In the genomic region with DNA sequence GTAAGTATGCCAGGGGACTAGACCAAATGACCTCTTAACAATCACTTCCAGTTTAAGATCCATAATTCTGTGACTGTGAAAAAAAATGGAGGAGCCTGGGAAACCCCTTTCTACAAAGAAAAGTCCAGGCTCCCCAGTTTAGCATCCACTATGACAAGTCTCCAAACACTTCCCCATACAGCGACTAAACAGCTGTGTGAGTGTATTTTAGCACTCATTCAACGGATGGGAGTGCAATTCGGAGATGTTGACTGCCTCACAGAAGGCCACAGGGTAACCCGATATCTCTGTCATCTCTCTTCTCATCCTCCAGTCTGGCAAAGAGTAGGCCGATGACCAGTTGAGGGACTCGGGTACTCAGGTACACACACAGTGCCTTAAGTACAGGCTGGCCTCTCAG, we compare ENCODE assay signal across 12 mouse cellular contexts. TPM values are rescaled to one million over a fixed set of nuclear protein-coding genes. Genes with fewer than 3 reads are reported as not detected.
DNase-seq lines count a peak whose midpoint lies in the region; ATAC-seq and TF ChIP-seq lines count a peak whose summit lies in the region.
"Had no signal": no experiment of that assay in that cellular context is flagged by ENCODE, and none has a peak within 500 bp of the region (broad histone marks: within the 10 kb centered on the region; RNA-seq: fewer than 3 reads in every experiment).

No protein-coding gene starts in this region.

- dilution Hi-C loops in CH12.LX (cut with MboI; ENCODE audit: extremely low pct_ligation_motif_present, extremely low pct_unique_long_range_greater_than_20kb, low sequenced_read_pairs), result no loop called here

- H3K27me3 ChIP-seq in forebrain, postnatal 0 days (ENCODE audit: insufficient read depth, low read length), result no peaks in the 10 kb centered on the region
- no peaks in the 10 kb centered on the region for H3K27me3 ChIP-seq in forebrain, embryonic 15.5 days
- no peaks in the 10 kb centered on the region for H3K27me3 ChIP-seq in megakaryocyte, embryonic 14.5 days (replicated peaks)
- no peaks in the 10 kb centered on the region for H3K27me3 ChIP-seq in CH12.LX (replicated peaks)
- no peaks in the 10 kb centered on the region for H3K27me3 ChIP-seq in liver, embryonic 15.5 days

- H3K4me1 ChIP-seq in forebrain, postnatal 0 days (ENCODE audit: insufficient read depth), result peaks cover 19% of the 10 kb centered on the region
- H3K4me1 ChIP-seq in forebrain, embryonic 15.5 days, result peaks cover 34% of the 10 kb centered on the region
- peaks cover 72% of the 10 kb centered on the region for H3K4me1 ChIP-seq in megakaryocyte, embryonic 14.5 days
- peaks cover 16 to 50% of the 10 kb centered on the region in 2 experiments for H3K4me1 ChIP-seq in CH12.LX (ENCODE audit: control insufficient read depth in 1 of 2, insufficient read depth in 2 of 2)
- H3K4me1 ChIP-seq in liver, embryonic 15.5 days (replicated peaks), result peaks cover 81% of the 10 kb centered on the region

- TF ChIP-seq RAD21 in CH12.LX (IDR thresholded peaks at IDR 0.05; ENCODE audit: low read depth, low read length), result no peak

- no peak for TF ChIP-seq CTCF in forebrain, postnatal 0 days (IDR thresholded peaks at IDR 0.05; ENCODE audit: low read depth)
- TF ChIP-seq CTCF in CH12.LX (conservative IDR thresholded peaks at IDR 0.05 in 1 of 2, IDR thresholded peaks at IDR 0.05 in 1 of 2; ENCODE audit: low read depth in 2 of 2, low read length in 2 of 2), result no peak

- H3K27ac ChIP-seq in forebrain, postnatal 0 days (ENCODE audit: low read depth, low read length), result no peak overlapping the region
- no peak overlapping the region for H3K27ac ChIP-seq in forebrain, embryonic 15.5 days (replicated peaks)
- peak overlapping the region; percentile 80 for H3K27ac ChIP-seq in CH12.LX (ENCODE audit: insufficient read depth, low read depth)
- peak overlapping the region; percentile 97; the same call in 1 of the 2 replicates for H3K27ac ChIP-seq in liver, embryonic 15.5 days (replicated peaks)

- no peak overlapping the region for H3K9ac ChIP-seq in forebrain, postnatal 0 days
- no peak overlapping the region for H3K9ac ChIP-seq in forebrain, embryonic 15.5 days (replicated peaks)
- H3K9ac ChIP-seq in CH12.LX (ENCODE audit: insufficient read depth, low read depth), result 0 out of 2 replicates have a peak overlapping the region, but pooled peaks have one; percentile 66
- H3K9ac ChIP-seq in liver, embryonic 15.5 days, result peak overlapping the region; percentile 99

- peak overlapping the region; percentile 97; the same call in 1 of the 2 replicates for H3K4me2 ChIP-seq in forebrain, postnatal 0 days (ENCODE audit: low read depth)
- no peak overlapping the region for H3K4me2 ChIP-seq in forebrain, embryonic 15.5 days (replicated peaks)
- H3K4me2 ChIP-seq in CH12.LX (ENCODE audit: insufficient read depth, low read depth, poor library complexity, severe bottlenecking), result peak overlapping the region; percentile 89
- H3K4me2 ChIP-seq in liver, embryonic 15.5 days, result peak overlapping the region; percentile 84; the same call in 1 of the 2 replicates

- no peak overlapping the region for H3K4me3 ChIP-seq in forebrain, postnatal 0 days (ENCODE audit: low read depth, low read length)
- H3K4me3 ChIP-seq in forebrain, embryonic 15.5 days, result no peak overlapping the region
- H3K4me3 ChIP-seq in megakaryocyte, embryonic 14.5 days (replicated peaks), result peak overlapping the region; percentile 96
- H3K4me3 ChIP-seq in CH12.LX (replicated peaks in 1 of 3; ENCODE audit: low read depth in 2 of 3, low read length in 2 of 3, poor library complexity in 1 of 3), result no peak overlapping the region
- H3K4me3 ChIP-seq in liver, embryonic 15.5 days (replicated peaks), result no peak overlapping the region

- no peak for TF ChIP-seq POLR2A in CH12.LX (IDR thresholded peaks at IDR 0.05; ENCODE audit: low read depth, low read length)

- 65% methylated on average over 6 of the region's 6 CpGs for WGBS in forebrain, postnatal 0 days
- WGBS in forebrain, embryonic 15.5 days, result 60% methylated on average over 6 of the region's 6 CpGs
- 33% methylated on average over 6 of the region's 6 CpGs for WGBS in liver, embryonic 15.5 days (ENCODE audit: insufficient replicate concordance)

- H3K36me3 ChIP-seq in forebrain, postnatal 0 days (ENCODE audit: insufficient read depth), result no peaks in the 10 kb centered on the region
- no peaks in the 10 kb centered on the region for H3K36me3 ChIP-seq in forebrain, embryonic 15.5 days
- peaks cover 43% of the 10 kb centered on the region for H3K36me3 ChIP-seq in megakaryocyte, embryonic 14.5 days (replicated peaks; ENCODE audit: low read length)
- peaks cover 0 to 19% of the 10 kb centered on the region in 2 experiments for H3K36me3 ChIP-seq in CH12.LX (replicated peaks in 1 of 2; ENCODE audit: control insufficient read depth in 1 of 2, insufficient read depth in 1 of 2, low read length in 1 of 2)
- H3K36me3 ChIP-seq in liver, embryonic 15.5 days (replicated peaks), result peaks cover 6% of the 10 kb centered on the region; the same call in 1 of the 2 replicates

- no peak for DNase-seq in forebrain, postnatal 0 days
- peak; percentile 69 for DNase-seq in CH12.LX (ENCODE audit: extremely low read depth)
- no peak for DNase-seq in thymus, postnatal 0 days (ENCODE audit: low spot score)
- no peak for DNase-seq in gastrocnemius, postnatal 25 days
- DNase-seq: adrenal gland, postnatal 10 days; kidney, adult 8-10 months; thymus, postnatal 4 days had no signal

- TF ChIP-seq EP300 in CH12.LX (IDR thresholded peaks at IDR 0.05; ENCODE audit: low read length), result no peak; the same call in 1 of the 2 replicates

- no peak for ATAC-seq in forebrain, postnatal 0 days
- no peak for ATAC-seq in forebrain, embryonic 15.5 days (replicated peaks)
- ATAC-seq in megakaryocyte, adult 5-6 weeks (ENCODE audit: poor library complexity, severe bottlenecking), result no peak
- no peak for ATAC-seq in liver, embryonic 15.5 days (ENCODE audit: insufficient read depth)

- peaks cover 27% of the 10 kb centered on the region for H3K79me2 ChIP-seq in CH12.LX (replicated peaks; ENCODE audit: control insufficient read depth, extremely low read depth, insufficient read depth, poor library complexity, severe bottlenecking)

- in situ Hi-C loops in CH12.LX (cut with MboI; ENCODE audit: low pct_ligation_motif_present, low pct_unique_long_range_greater_than_20kb, low sequenced_read_pairs), result no loop called here

- H3K9me3 ChIP-seq in forebrain, postnatal 0 days (ENCODE audit: low read length), result no peaks in the 10 kb centered on the region
- H3K9me3 ChIP-seq in forebrain, embryonic 15.5 days, result no peaks in the 10 kb centered on the region
- no peaks in the 10 kb centered on the region for H3K9me3 ChIP-seq in megakaryocyte, embryonic 14.5 days
- no peaks in the 10 kb centered on the region for H3K9me3 ChIP-seq in CH12.LX (replicated peaks; ENCODE audit: low read length)
- no peaks in the 10 kb centered on the region for H3K9me3 ChIP-seq in liver, embryonic 15.5 days (replicated peaks)

TF ChIP-seq in CH12.LX, 34 proteins besides CTCF, POLR2A, EP300 and RAD21:
- peak; percentile 51; the same call in 1 of the 2 replicates for TF ChIP-seq ETS1 (conservative IDR thresholded peaks at IDR 0.05; ENCODE audit: low read depth, low read length)
- TF ChIP-seq MAZ (IDR thresholded peaks at IDR 0.05; ENCODE audit: low read depth, low read length), result no peak
- TF ChIP-seq SIN3A (IDR thresholded peaks at IDR 0.05; ENCODE audit: low read length), result peak; percentile 28; the same call in 1 of the 2 replicates
- TF ChIP-seq BHLHE40 (IDR thresholded peaks at IDR 0.05; ENCODE audit: low read depth, low read length), result 0 out of 2 replicates have a peak, but pooled peaks have one; percentile 3
- TF ChIP-seq MEF2A (IDR thresholded peaks at IDR 0.05; ENCODE audit: borderline replicate concordance, low read depth, low read length), result peak; percentile 34; the same call in 1 of the 2 replicates
- no peak for TF ChIP-seq IRF4 (IDR thresholded peaks at IDR 0.05; ENCODE audit: low read depth, low read length)
- no peak for TF ChIP-seq MYC (IDR thresholded peaks at IDR 0.05; ENCODE audit: low read depth, low read length)
- TF ChIP-seq POLR2AphosphoS2 (IDR thresholded peaks at IDR 0.05; ENCODE audit: low read depth, low read length), result no peak
- no peak for TF ChIP-seq SMC3 (IDR thresholded peaks at IDR 0.05; ENCODE audit: low read depth, low read length)
- no peak for TF ChIP-seq JUND (conservative IDR thresholded peaks at IDR 0.05; ENCODE audit: low read depth, low read length)

RNA-seq across cellular contexts. Expression of a gene that starts 23.5 kb away (rescaled TPM):
- total RNA-seq in forebrain, postnatal 0 days (2014; rRNA removed), result 7.0 and 7.9 TPM in 2 replicates
- 2.2 and 2.5 TPM in 2 replicates for polyA plus RNA-seq in forebrain, postnatal 0 days (2015; fragmentation: Nextera tagmentation; extraction: Ambion mirVana)
- polyA plus RNA-seq in forebrain, embryonic 15.5 days (2015; fragmentation: Nextera tagmentation; extraction: Ambion mirVana), result 4.3 and 5.0 TPM in 2 replicates
- 9.8 and 10.1 TPM in 2 replicates for polyA plus RNA-seq in megakaryocyte, embryonic 14.5 days (2012; ENCODE audit: insufficient read depth, low replicate concordance)
- total RNA-seq in megakaryocyte, adult 5-6 weeks (2015), result 24.6 and 27.0 TPM in 2 replicates
- total RNA-seq in megakaryocyte, adult 5-6 weeks (2017), result 17.0 and 25.0 TPM in 2 replicates
- 5.6 TPM in 2 replicates for total RNA-seq in CH12.LX (2012; rRNA removed)
- 2.0 and 2.2 TPM in 2 replicates for total RNA-seq in CH12.LX (2014; rRNA removed)
- polyA plus RNA-seq in CH12.LX (2012; ENCODE audit: insufficient read length, low read depth), result 12.4 and 14.3 TPM in 2 replicates
- polyA plus RNA-seq in liver, embryonic 15.5 days (2015; fragmentation: Nextera tagmentation; extraction: Ambion mirVana), result 7.7 and 8.7 TPM in 2 replicates
- polyA plus RNA-seq in thymus, postnatal 0 days (2015; fragmentation: Nextera tagmentation; extraction: Ambion mirVana), result 5.1 and 6.3 TPM in 2 replicates
- 1 to 10 TPM; 8.0 to 9.9 TPM for total RNA-seq in gastrocnemius, postnatal 25 days (2021)

RNA-seq across cellular contexts. Expression of a gene that starts 46.9 kb away (rescaled TPM):
- 13.9 and 14.2 TPM in 2 replicates for total RNA-seq in forebrain, postnatal 0 days (2014; rRNA removed)
- 9.3 and 12.0 TPM in 2 replicates for polyA plus RNA-seq in forebrain, postnatal 0 days (2015; fragmentation: Nextera tagmentation; extraction: Ambion mirVana)
- 6.0 and 6.5 TPM in 2 replicates for polyA plus RNA-seq in forebrain, embryonic 15.5 days (2015; fragmentation: Nextera tagmentation; extraction: Ambion mirVana)
- 0.04 TPM in 1 of 2 replicates, not detected in the other for polyA plus RNA-seq in megakaryocyte, embryonic 14.5 days (2012; ENCODE audit: insufficient read depth, low replicate concordance)
- total RNA-seq in megakaryocyte, adult 5-6 weeks (2015), result 0.32 and 0.65 TPM in 2 replicates
- 0.16 and 0.73 TPM in 2 replicates for total RNA-seq in megakaryocyte, adult 5-6 weeks (2017)
- total RNA-seq in CH12.LX (2012; rRNA removed) (0.13 and 0.21 TPM in 2 replicates), CH12.LX (2014; rRNA removed) (not detected in 2 replicates)
- polyA plus RNA-seq in CH12.LX (2012; ENCODE audit: insufficient read length, low read depth), result 0.30 TPM in 2 replicates
- 0.16 and 0.24 TPM in 2 replicates for polyA plus RNA-seq in liver, embryonic 15.5 days (2015; fragmentation: Nextera tagmentation; extraction: Ambion mirVana)
- 0.18 and 0.22 TPM in 2 replicates for polyA plus RNA-seq in thymus, postnatal 0 days (2015; fragmentation: Nextera tagmentation; extraction: Ambion mirVana)
- under 1 TPM; 0.10 to 0.24 TPM for total RNA-seq in gastrocnemius, postnatal 25 days (2021)
- polyA plus RNA-seq: liver, adult 2 months had no signal

Comparison
In these comparisons a context has a peak if more than half of its experiments do, and no peak if none do; other contexts are left out.
1. H3K27ac ChIP-seq: peak in CH12.LX (single experiment) and liver, embryonic 15.5 days (single experiment); none in forebrain, postnatal 0 days (single experiment) and forebrain, embryonic 15.5 days (single experiment).
2. H3K9ac ChIP-seq: peak in CH12.LX (single experiment) and liver, embryonic 15.5 days (single experiment); none in forebrain, postnatal 0 days (single experiment) and forebrain, embryonic 15.5 days (single experiment).